Mouse (Mus musculus) liver, postnatal 0 days (tissue): ENCODE results near the gene Pecam1. TPM values are rescaled to one million over a fixed set of nuclear protein-coding genes. Genes with fewer than 3 reads are reported as not detected.
"Not testable (repeated sequence)": the region's sequence is repeated elsewhere in the genome, so short reads cannot be mapped to it uniquely, and the experiment has no call there.

Experiments
- ATAC-seq: fragments of 200-750 bp; cut with Nextera tagmentation; 2 replicates; pipeline ENCODE4 v1.8.0; 2017; ENCODE audit warnings: mild to moderate bottlenecking, moderate library complexity
- DNase-seq: peaks from one replicate; pipeline ENCODE4 v3.0.0-alpha.2; 2016
- H3K27ac ChIP-seq: fragments of 300-500 bp; sonication (generic); 2 replicates; pipeline ENCODE4 v1.5.1; 2014; ENCODE audit warnings: antibody characterized with exemption, moderate library complexity, mild to moderate bottlenecking, low read depth
- H3K27me3 ChIP-seq: fragments of 300-500 bp; sonication (generic); 2 replicates; pipeline ENCODE4 v1.6.1; 2014; ENCODE audit warnings: low read length, control low read depth, mixed read lengths; ENCODE audit not compliant: insufficient read depth
- H3K36me3 ChIP-seq: fragments of 300-500 bp; sonication (generic); replicated peaks from 2 replicates; pipeline ENCODE4 v1.6.1; 2014; ENCODE audit warnings: mild to moderate bottlenecking, control low read depth, low read length, moderate library complexity, mixed read lengths; ENCODE audit not compliant: insufficient read depth
- H3K4me1 ChIP-seq: fragments of 300-500 bp; sonication (generic); 2 replicates; pipeline ENCODE4 v1.6.1; 2014; ENCODE audit warnings: antibody characterized with exemption, mild to moderate bottlenecking, control low read depth; ENCODE audit not compliant: insufficient read depth
- H3K4me2 ChIP-seq: fragments of 300-500 bp; sonication (generic); 2 replicates; pipeline ENCODE4 v1.6.1; 2014; ENCODE audit warnings: low read depth, mild to moderate bottlenecking, low read length, moderate library complexity, mixed read lengths
- H3K4me3 ChIP-seq: fragments of 300-500 bp; sonication (generic); 2 replicates; pipeline ENCODE4 v1.5.1; 2014; ENCODE audit warnings: low read depth, low read length
- H3K9ac ChIP-seq: fragments of 300-500 bp; sonication (generic); replicated peaks from 2 replicates; pipeline ENCODE4 v1.6.1; 2014; ENCODE audit warnings: mild to moderate bottlenecking, moderate library complexity
- H3K9me3 ChIP-seq: fragments of 300-500 bp; sonication (generic); 2 replicates; pipeline ENCODE4 v1.6.1; 2016; ENCODE audit warnings: mild to moderate bottlenecking, control low read depth, low read length, mixed read lengths
- CTCF ChIP-seq: sonication (generic); IDR thresholded peaks from 2 replicates; pipeline ENCODE4 v1.5.1; 2016; ENCODE audit warnings: antibody characterized with exemption, low read depth
- EP300 ChIP-seq: IDR thresholded peaks from 2 replicates; pipeline ENCODE4 v1.6.1; 2016; ENCODE audit warnings: antibody characterized with exemption, low read depth, mild to moderate bottlenecking
- WGBS: fragments of 180-500 bp; shearing (Covaris S2); extraction: QIAGEN DNeasy Blood & Tissue Kit; methylation state at CpG from one replicate; pipeline ENCODE4 v1.1.7; 2014; ENCODE audit not compliant: insufficient replicate concordance; 5-methylcytosine and 5-hydroxymethylcytosine counted together
- polyA plus RNA-seq: library from polyadenylated mRNA; unstranded; fragments of >200 nt; fragmentation: Nextera tagmentation; extraction: Ambion mirVana; gene quantifications from 2 replicates; pipeline ENCODE4 v1.2.1, GENCODE M21; 2015

The Pecam1 gene
- polyA plus RNA-seq, 1 experiment from 2014 or later = 9.2 TPM

DNA sequence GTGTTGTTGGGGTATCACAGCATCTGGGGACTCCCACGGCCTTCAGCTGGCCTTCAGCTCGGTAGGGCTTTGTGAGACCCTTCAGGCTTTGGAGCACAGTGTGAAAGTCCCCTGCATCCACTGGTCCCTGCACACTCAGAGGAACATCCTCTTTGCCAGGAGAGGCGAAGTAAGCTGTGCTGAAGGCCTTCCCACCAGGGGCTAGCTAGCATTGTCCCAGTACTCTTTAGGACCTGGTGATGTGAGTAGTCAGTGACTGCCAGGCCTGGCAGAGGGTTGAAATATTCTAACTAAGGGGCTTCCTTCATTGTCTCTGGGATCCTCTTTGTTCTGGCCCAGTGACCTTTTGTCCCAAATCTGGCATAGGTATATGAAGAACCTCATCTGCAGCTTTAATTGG is 13.8 kb downstream of the Pecam1 start:
- TF ChIP-seq EP300 = no peak
- TF ChIP-seq CTCF = no peak
- ATAC-seq = no peak

DNA sequence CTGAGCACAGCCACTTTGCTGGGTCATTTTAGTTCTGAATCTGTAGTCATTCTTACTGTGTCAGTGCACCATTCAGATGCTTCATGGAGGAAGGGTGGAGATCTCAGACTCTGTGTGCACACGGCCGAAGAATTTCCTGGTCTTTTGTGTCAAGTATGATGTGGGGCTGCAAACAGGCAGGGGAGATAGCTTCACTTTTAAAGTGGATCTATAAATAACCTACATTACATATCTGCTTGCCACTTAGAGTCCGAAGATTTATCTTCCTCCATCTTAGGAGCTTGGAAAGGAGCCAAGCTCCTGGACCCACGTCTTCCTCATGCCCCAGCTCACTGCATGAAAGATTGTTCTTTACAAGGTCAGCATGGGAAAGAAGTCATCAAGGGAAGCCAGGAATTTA is 19.7 kb downstream of the Pecam1 start:
- ATAC-seq (no peak), DNase-seq (no peak)
- no peak overlapping the region for H3K4me3 ChIP-seq
- no peaks in the 10 kb centered on the region for H3K36me3 ChIP-seq
- WGBS = 40% methylated on average over 4 of the region's 4 CpGs
- H3K9ac ChIP-seq = no peak overlapping the region
- H3K27me3 ChIP-seq = no peaks in the 10 kb centered on the region
- no peak overlapping the region for H3K4me2 ChIP-seq
- TF ChIP-seq EP300 (no peak), CTCF (no peak)
- H3K27ac ChIP-seq = no peak overlapping the region
- H3K4me1 ChIP-seq = peaks cover 12% of the 10 kb centered on the region
- no peaks in the 10 kb centered on the region for H3K9me3 ChIP-seq

More for the DNA sequence above, 13.8 kb downstream of the Pecam1 start:
- Histone ChIP-seq H3K4me1 (no peaks in the 10 kb centered on the region), H3K4me3 (no peak overlapping the region), H3K9ac (no peak overlapping the region), H3K27me3 (no peaks in the 10 kb centered on the region), H3K36me3 (no peaks in the 10 kb centered on the region), H3K9me3 (no peaks in the 10 kb centered on the region), H3K27ac (no peak overlapping the region), H3K4me2 (no peak overlapping the region)
- 77% methylated on average over 3 of the region's 3 CpGs for WGBS
- DNase-seq = no peak

DNA sequence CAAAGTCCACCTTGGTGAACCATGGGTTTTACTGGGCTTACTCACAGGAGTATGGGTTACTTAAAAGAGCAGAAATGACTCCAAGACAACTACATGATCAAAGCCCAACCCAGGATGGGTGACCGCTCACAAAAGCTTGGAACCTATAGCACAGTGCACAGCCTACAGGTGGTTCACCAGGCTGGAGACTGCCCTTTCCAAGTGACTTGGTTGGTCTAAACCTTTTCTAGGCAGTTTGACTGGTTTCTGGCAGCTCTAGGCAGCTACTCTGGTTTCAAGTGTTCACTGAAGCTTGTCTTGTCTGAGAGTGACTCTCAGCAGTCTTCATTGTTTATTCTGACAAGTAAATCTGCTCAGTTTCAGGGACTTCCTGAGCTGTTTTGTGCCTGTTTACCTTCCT is 20.8 kb downstream of the Pecam1 start:
- Histone ChIP-seq H3K9me3 (no peaks in the 10 kb centered on the region), H3K4me1 (peaks cover 12% of the 10 kb centered on the region), H3K27me3 (no peaks in the 10 kb centered on the region), H3K4me2 (no peak overlapping the region), H3K9ac (no peak overlapping the region), H3K27ac (no peak overlapping the region), H3K36me3 (no peaks in the 10 kb centered on the region), H3K4me3 (no peak overlapping the region)
- DNase-seq (no peak), ATAC-seq (no peak)
- no peak for TF ChIP-seq CTCF
- TF ChIP-seq EP300 = no peak
- 92% methylated on average over 1 of the region's 1 CpGs for WGBS

DNA sequence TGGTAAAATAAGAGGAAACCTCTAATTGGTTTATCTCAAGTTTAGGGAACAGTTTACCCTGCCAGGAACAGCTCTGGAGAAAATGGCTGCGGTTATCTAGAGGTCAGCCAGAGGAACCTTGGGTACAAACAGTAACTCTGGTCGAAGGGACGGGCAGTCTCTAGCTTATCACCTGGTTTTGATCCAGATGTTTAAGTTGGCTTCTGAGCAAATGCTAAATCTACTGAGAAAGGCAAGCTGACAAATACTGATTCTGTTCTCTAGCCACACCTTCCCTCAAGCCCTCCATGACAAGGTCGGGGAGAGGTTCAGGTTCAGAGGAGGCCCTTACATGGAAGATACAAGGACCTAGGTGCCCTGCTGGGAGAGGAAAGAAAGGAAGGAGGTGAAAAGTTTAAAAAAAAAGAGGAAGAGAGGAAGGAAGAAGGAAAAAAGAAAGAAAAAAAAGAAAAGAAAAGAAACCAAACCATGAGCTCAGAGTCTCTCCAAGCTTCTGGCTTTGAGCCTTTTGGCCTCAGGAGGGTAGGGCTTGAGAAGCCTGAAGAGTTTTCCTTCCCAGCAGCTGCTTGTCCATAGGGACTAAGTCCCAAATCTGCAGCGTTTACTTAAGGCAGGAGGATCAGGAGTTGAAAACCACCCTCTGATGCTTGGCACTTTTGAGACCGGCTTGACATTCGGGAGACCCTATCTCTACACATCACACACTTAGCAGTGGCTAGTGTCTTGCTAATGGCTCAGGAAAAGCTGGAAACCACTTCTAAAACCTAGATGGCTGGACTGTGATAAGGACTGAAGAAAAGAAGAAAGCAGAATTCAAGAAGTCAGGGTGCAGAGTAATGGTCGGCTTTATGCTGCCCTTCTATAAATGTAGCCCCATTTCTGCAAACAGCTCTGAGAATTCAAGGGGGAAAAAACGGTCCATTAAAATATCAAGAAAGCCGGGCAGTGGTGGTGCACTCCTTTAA is 21.7 kb downstream of the Pecam1 start:
- Histone ChIP-seq H3K36me3 (no peaks in the 10 kb centered on the region), H3K4me2 (no peak overlapping the region), H3K4me1 (peaks cover 12% of the 10 kb centered on the region), H3K9ac (no peak overlapping the region), H3K9me3 (no peaks in the 10 kb centered on the region), H3K27ac (no peak overlapping the region), H3K27me3 (no peaks in the 10 kb centered on the region), H3K4me3 (no peak overlapping the region)
- no peak for DNase-seq
- ATAC-seq = peak; percentile 54
- WGBS = 48% methylated on average over 10 of the region's 10 CpGs
- no peak for TF ChIP-seq CTCF
- 0 out of 2 replicates have a peak, but pooled peaks have one; percentile 19 for TF ChIP-seq EP300

DNA sequence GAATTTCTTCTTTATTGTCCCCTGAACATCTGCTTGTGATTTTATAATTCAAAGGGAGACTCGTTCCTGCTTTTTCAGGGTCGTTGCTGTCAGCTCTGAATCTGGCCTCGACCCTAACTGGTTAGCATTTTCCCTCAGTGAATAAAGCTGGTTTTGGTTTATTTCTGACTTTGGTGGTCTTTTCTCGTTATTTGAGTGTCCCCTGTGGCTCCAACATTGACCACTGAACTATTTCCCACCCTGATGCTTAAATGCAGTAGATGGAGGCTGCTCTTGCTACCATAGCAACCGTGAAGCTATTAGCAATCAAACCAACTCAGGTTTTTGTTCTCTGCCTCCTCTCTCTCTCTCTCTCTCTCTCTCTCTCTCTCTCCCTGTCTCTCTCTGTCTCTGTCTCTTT is 22.5 kb downstream of the Pecam1 start:
- Histone ChIP-seq H3K27ac (no peak overlapping the region), H3K9ac (no peak overlapping the region), H3K27me3 (no peaks in the 10 kb centered on the region), H3K4me3 (no peak overlapping the region), H3K36me3 (no peaks in the 10 kb centered on the region), H3K9me3 (no peaks in the 10 kb centered on the region), H3K4me2 (no peak overlapping the region), H3K4me1 (peaks cover 12% of the 10 kb centered on the region)
- no peak for ATAC-seq
- TF ChIP-seq CTCF = no peak
- no peak for TF ChIP-seq EP300
- WGBS = 76% methylated on average over 5 of the region's 5 CpGs
- no peak for DNase-seq

DNA sequence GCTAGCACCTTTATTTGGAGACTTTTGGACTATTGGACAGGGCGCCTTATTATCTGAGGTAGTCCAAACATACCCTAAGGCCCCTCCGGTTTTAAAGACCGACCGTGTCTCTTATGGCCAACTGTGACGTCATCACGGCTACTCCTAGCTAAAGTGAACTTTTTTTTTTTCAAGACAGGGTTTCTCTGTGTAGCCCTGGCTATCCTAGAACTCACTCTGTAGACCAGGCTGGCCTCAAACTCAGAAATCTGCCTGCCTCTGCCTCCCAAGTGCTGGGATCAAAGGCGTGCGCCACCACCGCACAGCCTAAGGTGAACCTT is 25.6 kb downstream of the Pecam1 start:
- H3K4me1 ChIP-seq = peaks cover 13% of the 10 kb centered on the region
- not testable (repeated sequence) for H3K9me3 ChIP-seq, DNase-seq, H3K36me3 ChIP-seq, H3K27me3 ChIP-seq, H3K9ac ChIP-seq, H3K4me2 ChIP-seq, H3K4me3 ChIP-seq, ATAC-seq, H3K27ac ChIP-seq
- 85% methylated on average over 9 of the region's 9 CpGs for WGBS
